Mouse (Mus musculus) forebrain, postnatal 0 days (tissue): Measurements from ENCODE around the gene Lztfl1. TPM values are rescaled to one million over a fixed set of nuclear protein-coding genes. Genes with fewer than 3 reads are reported as not detected.
"Not testable (repeated sequence)": the region's sequence is repeated elsewhere in the genome, so short reads cannot be mapped to it uniquely, and the experiment has no call there.

Experiments
- ATAC-seq: fragments of 200-750 bp; cut with Nextera tagmentation; 2 replicates; pipeline ENCODE4 v1.8.0; 2017; ENCODE audit warnings: mild to moderate bottlenecking, moderate library complexity
- DNase-seq: peaks from one replicate; pipeline ENCODE4 v3.0.0-alpha.2; 2015
- H3K27ac ChIP-seq: fragments of 300-500 bp; sonication (generic); 2 replicates; pipeline ENCODE4 v1.5.1; 2014; ENCODE audit warnings: low read depth, mild to moderate bottlenecking, antibody characterized with exemption, low read length, moderate library complexity, mixed read lengths
- H3K27me3 ChIP-seq: fragments of 300-500 bp; sonication (generic); 2 replicates; pipeline ENCODE4 v1.6.1; 2014; ENCODE audit warnings: mild to moderate bottlenecking, low read length, mixed read lengths; ENCODE audit not compliant: insufficient read depth
- H3K36me3 ChIP-seq: fragments of 300-500 bp; sonication (generic); 2 replicates; pipeline ENCODE4 v1.6.1; 2014; ENCODE audit warnings: mild to moderate bottlenecking, moderate library complexity; ENCODE audit not compliant: insufficient read depth
- H3K4me1 ChIP-seq: fragments of 300-500 bp; sonication (generic); 2 replicates; pipeline ENCODE4 v1.6.1; 2014; ENCODE audit warnings: antibody characterized with exemption; ENCODE audit not compliant: insufficient read depth
- H3K4me2 ChIP-seq: fragments of 300-500 bp; sonication (generic); 2 replicates; pipeline ENCODE4 v1.6.1; 2014; ENCODE audit warnings: low read depth, mild to moderate bottlenecking, moderate library complexity
- H3K4me3 ChIP-seq: fragments of 300-500 bp; sonication (generic); 2 replicates; pipeline ENCODE4 v1.5.1; 2014; ENCODE audit warnings: low read depth, low read length, mixed read lengths
- H3K9ac ChIP-seq: fragments of 300-500 bp; sonication (generic); 2 replicates; pipeline ENCODE4 v1.6.1; 2014; ENCODE audit warnings: mild to moderate bottlenecking
- H3K9me3 ChIP-seq: fragments of 300-500 bp; sonication (generic); 2 replicates; pipeline ENCODE4 v1.6.1; 2016; ENCODE audit warnings: low read length
- CTCF ChIP-seq: sonication (generic); IDR thresholded peaks from 2 replicates; pipeline ENCODE4 v1.5.1; 2016; ENCODE audit warnings: antibody characterized with exemption, control low read depth, low read depth
- WGBS: fragments of 180-500 bp; shearing (Covaris S2); extraction: QIAGEN DNeasy Blood & Tissue Kit; methylation state at CpG from one replicate; pipeline ENCODE4 v1.1.7; 2014; 5-methylcytosine and 5-hydroxymethylcytosine counted together
- polyA plus RNA-seq: library from polyadenylated mRNA; unstranded; fragments of >200 nt; fragmentation: Nextera tagmentation; extraction: Ambion mirVana; gene quantifications from 2 replicates; pipeline ENCODE4 v1.2.1, GENCODE M21; 2015
- total RNA-seq: library from RNA; depleted of rRNA; stranded (reverse); fragments of >200 nt; gene quantifications from 2 replicates; pipeline ENCODE4 v1.2.3, GENCODE M21; 2014

The Lztfl1 gene
- total and polyA plus RNA-seq, 2 experiments from 2014 or later = 36.5 to 42.3 TPM

- WGBS = 68% methylated on average over 5 of the region's 5 CpGs
- no peaks in the 10 kb centered on the region for H3K27me3 ChIP-seq
- H3K9ac ChIP-seq = no peak overlapping the region
- H3K36me3 ChIP-seq = no peaks in the 10 kb centered on the region
- TF ChIP-seq CTCF = no peak
- DNase-seq (no peak), ATAC-seq (no peak)
- no peak overlapping the region for H3K4me2 ChIP-seq
- no peak overlapping the region for H3K4me3 ChIP-seq
- H3K27ac ChIP-seq = no peak overlapping the region
- no peaks in the 10 kb centered on the region for H3K9me3 ChIP-seq
- H3K4me1 ChIP-seq = no peaks in the 10 kb centered on the region
Observed at GRCm38 (mm10) chr9:123686206-123686605, 31.3 kb downstream of the Lztfl1 start.

GRCm38 (mm10) chr9:123683704-123684103, 33.8 kb downstream of the Lztfl1 start:
- WGBS = 64% methylated on average over 3 of the region's 3 CpGs
- Histone ChIP-seq H3K4me1 (no peaks in the 10 kb centered on the region), H3K4me3 (no peak overlapping the region), H3K4me2 (no peak overlapping the region), H3K36me3 (no peaks in the 10 kb centered on the region), H3K27me3 (peaks cover 12% of the 10 kb centered on the region; the same call in 1 of the 2 replicates), H3K9ac (no peak overlapping the region), H3K9me3 (no peaks in the 10 kb centered on the region), H3K27ac (no peak overlapping the region)
- DNase-seq (no peak), ATAC-seq (no peak)
- no peak for TF ChIP-seq CTCF

- no peak overlapping the region for H3K27ac ChIP-seq
- no peaks in the 10 kb centered on the region for H3K36me3 ChIP-seq
- peak overlapping the region; percentile 39; the same call in 1 of the 2 replicates for H3K4me3 ChIP-seq
- H3K4me1 ChIP-seq = peaks cover 6% of the 10 kb centered on the region; the same call in 1 of the 2 replicates
- no peaks in the 10 kb centered on the region for H3K9me3 ChIP-seq
- ATAC-seq = no peak
- no peak overlapping the region for H3K9ac ChIP-seq
- peak overlapping the region; percentile 74 for H3K4me2 ChIP-seq
- no peak for TF ChIP-seq CTCF
- H3K27me3 ChIP-seq = peaks cover 37% of the 10 kb centered on the region
- DNase-seq = no peak
- 30% methylated on average over 2 of the region's 2 CpGs for WGBS
Observed at GRCm38 (mm10) chr9:123679198-123679597, 38.3 kb downstream of the Lztfl1 start.

GRCm38 (mm10) chr9:123678327-123679105, 39.0 kb downstream of the Lztfl1 start, which contains the start of the genes Ccr9 and Slc6a20a:
Gene Ccr9 (plus strand): TSS chr9:123678439.
Gene Slc6a20a (minus strand): TSS chr9:123678885.
- Histone ChIP-seq H3K27ac (no peak within 1 kb of the TSS), H3K9ac (peak within 1 kb of the TSS; percentile 46), H3K4me2 (peak within 1 kb of the TSS; percentile 74), H3K4me1 (peaks cover 6% of the 10 kb centered on the region; the same call in 1 of the 2 replicates), H3K27me3 (peaks cover 37% of the 10 kb centered on the region), H3K36me3 (no peaks in the 10 kb centered on the region), H3K9me3 (no peaks in the 10 kb centered on the region), H3K4me3 (peak within 1 kb of the TSS; percentile 39)
- ATAC-seq (no peak), DNase-seq (no peak)
- whole genome bisulfite sequencing = 1% methylated on average over 66 of the region's 73 CpGs
- TF ChIP-seq CTCF = no peak

GRCm38 (mm10) chr9:123665645-123666044, 51.9 kb downstream of the Lztfl1 start:
- Histone ChIP-seq H3K4me1 (no peaks in the 10 kb centered on the region), H3K4me2 (no peak overlapping the region), H3K27me3 (no peaks in the 10 kb centered on the region), H3K9me3 (no peaks in the 10 kb centered on the region), H3K9ac (no peak overlapping the region), H3K36me3 (no peaks in the 10 kb centered on the region), H3K27ac (no peak overlapping the region), H3K4me3 (no peak overlapping the region)
- 55% methylated on average over 5 of the region's 5 CpGs for WGBS
- peak; percentile 47 for TF ChIP-seq CTCF
- ATAC-seq (no peak), DNase-seq (no peak)

GRCm38 (mm10) chr9:123659986-123660676, 57.4 kb downstream of the Lztfl1 start:
- H3K9ac ChIP-seq, H3K36me3 ChIP-seq, H3K4me3 ChIP-seq, H3K27me3 ChIP-seq, H3K27ac ChIP-seq, H3K4me1 ChIP-seq, H3K9me3 ChIP-seq, H3K4me2 ChIP-seq: not testable (repeated sequence)
- peak; percentile 71 for DNase-seq
- ATAC-seq = peak; percentile 93
- 54% methylated on average over 17 of the region's 18 CpGs for WGBS

GRCm38 (mm10) chr9:123658981-123659380, 58.5 kb downstream of the Lztfl1 start:
- ATAC-seq = no peak

More at GRCm38 (mm10) chr9:123658981-123659380, 58.5 kb downstream of the Lztfl1 start:
- H3K9ac ChIP-seq = no peak overlapping the region
- H3K9me3 ChIP-seq = no peaks in the 10 kb centered on the region
- no peak for TF ChIP-seq CTCF
- no peak for DNase-seq
- no peak overlapping the region for H3K4me2 ChIP-seq
- H3K4me1 ChIP-seq = no peaks in the 10 kb centered on the region
- H3K27ac ChIP-seq = no peak overlapping the region
- no peaks in the 10 kb centered on the region for H3K27me3 ChIP-seq
- H3K4me3 ChIP-seq = no peak overlapping the region
- H3K36me3 ChIP-seq = no peaks in the 10 kb centered on the region
